Comparison of ENCODE assay signal across 17 mouse cellular contexts in the genomic region with DNA sequence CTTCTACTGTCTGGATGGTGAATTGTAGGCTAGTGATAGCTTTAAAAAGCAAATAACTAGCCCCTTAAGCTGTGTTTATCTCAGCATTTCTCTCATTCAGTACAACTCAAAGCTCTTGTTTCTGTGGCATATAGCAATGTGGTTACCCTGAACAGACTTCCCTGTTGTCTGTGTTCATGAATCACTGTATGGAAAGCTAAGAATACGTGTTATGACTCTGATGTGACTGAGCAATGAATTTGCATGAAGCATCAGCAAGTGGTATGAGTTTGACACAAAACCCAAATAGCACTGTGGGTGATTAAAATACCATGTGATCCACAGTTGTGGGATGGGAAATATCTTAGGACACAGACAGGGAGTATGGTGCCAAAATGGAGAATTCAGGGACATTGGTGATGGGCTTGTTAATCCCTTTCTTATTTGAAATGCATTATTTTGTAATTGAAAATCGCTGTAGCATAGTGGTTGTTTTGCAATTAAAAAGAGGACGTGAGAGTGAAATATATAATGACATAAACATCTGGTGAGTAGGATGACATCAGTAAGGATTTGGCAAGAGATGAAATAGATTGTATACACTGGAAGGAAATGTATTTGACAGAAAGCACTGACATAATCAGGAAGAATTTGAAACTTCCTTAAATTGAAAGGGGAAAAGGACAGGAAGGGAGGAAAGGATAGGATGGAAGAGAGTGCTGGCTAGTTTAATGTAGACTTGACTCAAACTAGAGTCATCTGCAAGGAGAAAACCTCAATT.
A peak's percentile ranks its signal among the peaks of the same experiment; 100 is the strongest.
DNase-seq lines count a peak whose midpoint lies in the region; ATAC-seq and TF ChIP-seq lines count a peak whose summit lies in the region.
"Had no signal": no experiment of that assay in that cellular context is flagged by ENCODE, and none has a peak within 500 bp of the region (broad histone marks: within the 10 kb centered on the region; RNA-seq: fewer than 3 reads in every experiment).

No protein-coding gene starts in this region.

- TF ChIP-seq CTCF in lung, postnatal 0 days (IDR thresholded peaks at IDR 0.05) = no peak
- TF ChIP-seq CTCF in midbrain, postnatal 0 days (IDR thresholded peaks at IDR 0.05) = no peak

- DNase-seq in heart, adult 11 months = peak; percentile 51
- DNase-seq in heart, embryonic 10.5 days (ENCODE audit: low spot score) = no peak
- peak; percentile 81 for DNase-seq in lung, postnatal 0 days (ENCODE audit: low spot score)
- DNase-seq in lung, postnatal 4 days = no peak
- no peak for DNase-seq in ovary, postnatal 36 days (ENCODE audit: low spot score)
- no peak for DNase-seq in midbrain, postnatal 0 days (ENCODE audit: low spot score)
- no peak for DNase-seq in hindbrain, embryonic 11.5 days (ENCODE audit: low spot score)
- DNase-seq: cerebellum, adult 11-12 months; cerebellum, postnatal 25 days; heart, adult 18-20 months had no signal

- peak; percentile 20; the same call in 1 of the 2 replicates for ATAC-seq in lung, postnatal 0 days
- ATAC-seq in midbrain, postnatal 0 days (ENCODE audit: low FRiP score) = no peak
- ATAC-seq in hindbrain, embryonic 11.5 days (ENCODE audit: low FRiP score) = no peak
- ATAC-seq: forebrain, embryonic 14.5 days; intestine, postnatal 0 days had no signal

- no peaks in the 10 kb centered on the region; the same call in 1 of the 2 replicates for H3K4me1 ChIP-seq in heart, embryonic 10.5 days
- H3K4me1 ChIP-seq in lung, postnatal 0 days (ENCODE audit: insufficient read depth, low read depth, low read length) = peaks cover 11% of the 10 kb centered on the region; the same call in 1 of the 2 replicates
- no peaks in the 10 kb centered on the region for H3K4me1 ChIP-seq in midbrain, postnatal 0 days (ENCODE audit: insufficient read depth, low read length)
- H3K4me1 ChIP-seq in hindbrain, embryonic 11.5 days (replicated peaks; ENCODE audit: control insufficient read depth, insufficient read depth, low read length) = no peaks in the 10 kb centered on the region; the same call in 1 of the 2 replicates

- 82% methylated on average over 3 of the region's 3 CpGs for WGBS in heart, embryonic 10.5 days
- WGBS in lung, postnatal 0 days = 49% methylated on average over 3 of the region's 3 CpGs
- WGBS in macrophage (ENCODE audit: missing documents) = 22% methylated on average over 3 of the region's 3 CpGs
- 69% methylated on average over 3 of the region's 3 CpGs for WGBS in midbrain, postnatal 0 days
- 85% methylated on average over 3 of the region's 3 CpGs for WGBS in hindbrain, embryonic 11.5 days

- TF ChIP-seq EP300 in lung, postnatal 0 days (IDR thresholded peaks at IDR 0.05) = peak; percentile 81

- no peak overlapping the region for H3K27ac ChIP-seq in heart, embryonic 10.5 days
- no peak overlapping the region for H3K27ac ChIP-seq in lung, postnatal 0 days (ENCODE audit: low read length)
- peak overlapping the region; percentile 83 for H3K27ac ChIP-seq in macrophage
- no peak overlapping the region for H3K27ac ChIP-seq in midbrain, postnatal 0 days (ENCODE audit: low read depth, low read length)
- no peak overlapping the region for H3K27ac ChIP-seq in hindbrain, embryonic 11.5 days (ENCODE audit: low read depth, low read length)
- H3K27ac ChIP-seq: hindbrain, embryonic 15.5 days; limb, embryonic 13.5 days; liver, embryonic 15.5 days had no signal

- H3K9ac ChIP-seq in lung, postnatal 0 days (replicated peaks; ENCODE audit: low read depth) = no peak overlapping the region
- H3K9ac ChIP-seq in midbrain, postnatal 0 days (replicated peaks; ENCODE audit: low read length, poor library complexity, severe bottlenecking) = no peak overlapping the region
- no peak overlapping the region for H3K9ac ChIP-seq in hindbrain, embryonic 11.5 days (ENCODE audit: low read depth, low read length)
- H3K9ac ChIP-seq: hindbrain, embryonic 15.5 days; limb, embryonic 13.5 days; liver, embryonic 15.5 days had no signal

- no peaks in the 10 kb centered on the region for H3K9me3 ChIP-seq in heart, embryonic 10.5 days
- no peaks in the 10 kb centered on the region for H3K9me3 ChIP-seq in lung, postnatal 0 days (ENCODE audit: low read length)
- H3K9me3 ChIP-seq in midbrain, postnatal 0 days (ENCODE audit: low read length) = no peaks in the 10 kb centered on the region
- H3K9me3 ChIP-seq in hindbrain, embryonic 11.5 days (ENCODE audit: control insufficient read depth, low read length) = no peaks in the 10 kb centered on the region
- H3K9me3 ChIP-seq: hindbrain, embryonic 15.5 days; limb, embryonic 13.5 days; liver, embryonic 15.5 days had no signal

- no peaks in the 10 kb centered on the region for H3K36me3 ChIP-seq in heart, embryonic 10.5 days
- no peaks in the 10 kb centered on the region for H3K36me3 ChIP-seq in lung, postnatal 0 days (ENCODE audit: insufficient read depth, low read length)
- H3K36me3 ChIP-seq in macrophage (ENCODE audit: inconsistent target) = no peaks in the 10 kb centered on the region
- no peaks in the 10 kb centered on the region for H3K36me3 ChIP-seq in midbrain, postnatal 0 days (ENCODE audit: insufficient read depth, low read length)
- H3K36me3 ChIP-seq in hindbrain, embryonic 11.5 days (ENCODE audit: control insufficient read depth, insufficient read depth, low read length) = no peaks in the 10 kb centered on the region
- H3K36me3 ChIP-seq: hindbrain, embryonic 15.5 days; limb, embryonic 13.5 days; liver, embryonic 15.5 days had no signal

- H3K27me3 ChIP-seq in heart, embryonic 10.5 days (ENCODE audit: insufficient read depth, poor library complexity, severe bottlenecking) = no peaks in the 10 kb centered on the region
- no peaks in the 10 kb centered on the region for H3K27me3 ChIP-seq in lung, postnatal 0 days (replicated peaks; ENCODE audit: insufficient read depth, low read length)
- H3K27me3 ChIP-seq in midbrain, postnatal 0 days (ENCODE audit: insufficient read depth, low read length) = no peaks in the 10 kb centered on the region
- H3K27me3 ChIP-seq in hindbrain, embryonic 11.5 days (ENCODE audit: control insufficient read depth, insufficient read depth, low read length) = no peaks in the 10 kb centered on the region
- H3K27me3 ChIP-seq: hindbrain, embryonic 15.5 days; limb, embryonic 13.5 days; liver, embryonic 15.5 days had no signal

- no peak overlapping the region for H3K4me2 ChIP-seq in lung, postnatal 0 days (replicated peaks; ENCODE audit: low read depth, low read length)
- no peak overlapping the region for H3K4me2 ChIP-seq in midbrain, postnatal 0 days (ENCODE audit: low read depth, low read length, poor library complexity, severe bottlenecking)
- H3K4me2 ChIP-seq in hindbrain, embryonic 11.5 days (replicated peaks; ENCODE audit: low read depth, low read length) = no peak overlapping the region
- H3K4me2 ChIP-seq: hindbrain, embryonic 15.5 days; limb, embryonic 13.5 days; liver, embryonic 15.5 days had no signal

- no peaks in the 10 kb centered on the region for H3K79me2 ChIP-seq in macrophage (ENCODE audit: inconsistent target)

- H3K4me3 ChIP-seq in heart, embryonic 10.5 days = no peak overlapping the region
- no peak overlapping the region for H3K4me3 ChIP-seq in lung, postnatal 0 days (ENCODE audit: low read depth, low read length)
- no peak overlapping the region for H3K4me3 ChIP-seq in macrophage (ENCODE audit: inconsistent target)
- no peak overlapping the region for H3K4me3 ChIP-seq in midbrain, postnatal 0 days (ENCODE audit: low read depth, low read length)
- no peak overlapping the region for H3K4me3 ChIP-seq in hindbrain, embryonic 11.5 days (ENCODE audit: low read depth, low read length)
- H3K4me3 ChIP-seq: erythroblast, embryonic 14.5 days; hindbrain, embryonic 15.5 days; limb, embryonic 13.5 days; liver, embryonic 15.5 days had no signal

Comparison
In these comparisons a context has a peak if more than half of its experiments do, and no peak if none do; other contexts are left out.
1. DNase-seq: peak in heart, adult 11 months (single experiment) and lung, postnatal 0 days (single experiment); none in heart, embryonic 10.5 days (single experiment), lung, postnatal 4 days (0 of 2), ovary, postnatal 36 days (single experiment), midbrain, postnatal 0 days (single experiment) and hindbrain, embryonic 11.5 days (single experiment).